Mouse (Mus musculus): ENCODE measurements around the gene Taf4.

Taf4 gene

GRCm38 (mm10) chr2:179884561-179884960 is 91.9 kb downstream of the Taf4 start:
- in situ Hi-C loops (cut with MboI; ENCODE audit: low pct_unique_long_range_greater_than_20kb in 1 of 2, low sequenced_read_pairs in 2 of 2, unreplicated experiment in 1 of 2): no loop called here

GRCm38 (mm10) chr2:179877551-179878215 is 98.8 kb downstream of the Taf4 start:
- in situ Hi-C loops (cut with MboI; ENCODE audit: low pct_unique_long_range_greater_than_20kb in 1 of 2, low sequenced_read_pairs in 2 of 2, unreplicated experiment in 1 of 2): no loop called here

- in situ Hi-C loops (cut with MboI; ENCODE audit: low pct_unique_long_range_greater_than_20kb in 1 of 2, low sequenced_read_pairs in 2 of 2, unreplicated experiment in 1 of 2): no loop called here
Observed at GRCm38 (mm10) chr2:179875147-179875546, 101.3 kb downstream of the Taf4 start.

- in situ Hi-C loops (cut with MboI; ENCODE audit: low pct_unique_long_range_greater_than_20kb in 1 of 2, low sequenced_read_pairs in 2 of 2, unreplicated experiment in 1 of 2): no loop called here
Observed at GRCm38 (mm10) chr2:179873315-179873714, 103.1 kb downstream of the Taf4 start.

GRCm38 (mm10) chr2:179872724-179873123 is 103.7 kb downstream of the Taf4 start:
- in situ Hi-C loops (cut with MboI; ENCODE audit: low pct_unique_long_range_greater_than_20kb in 1 of 2, low sequenced_read_pairs in 2 of 2, unreplicated experiment in 1 of 2): no loop called here

- in situ Hi-C loops (cut with MboI; ENCODE audit: low pct_unique_long_range_greater_than_20kb in 1 of 2, low sequenced_read_pairs in 2 of 2, unreplicated experiment in 1 of 2): loop anchor here in 1 of 2 experiments (10.0 kb wide), 1 partner anchor 435 kb away; no protein-coding TSS in a partner anchor
Observed at GRCm38 (mm10) chr2:179869871-179870270, 106.6 kb downstream of the Taf4 start.

- in situ Hi-C loops (cut with MboI; ENCODE audit: low pct_unique_long_range_greater_than_20kb in 1 of 2, low sequenced_read_pairs in 2 of 2, unreplicated experiment in 1 of 2): loop anchor here in 1 of 2 experiments (10.0 kb wide), 1 partner anchor 433 kb away; no protein-coding TSS in a partner anchor
Observed at GRCm38 (mm10) chr2:179867669-179868068, 108.8 kb downstream of the Taf4 start.

- in situ Hi-C loops (cut with MboI; ENCODE audit: low pct_unique_long_range_greater_than_20kb in 1 of 2, low sequenced_read_pairs in 2 of 2, unreplicated experiment in 1 of 2): loop anchor here in 1 of 2 experiments (10.0 kb wide), 1 partner anchor 430 kb away; no protein-coding TSS in a partner anchor
Observed at GRCm38 (mm10) chr2:179865097-179865496, 111.3 kb downstream of the Taf4 start.

- in situ Hi-C loops (cut with MboI; ENCODE audit: low pct_unique_long_range_greater_than_20kb in 1 of 2, low sequenced_read_pairs in 2 of 2, unreplicated experiment in 1 of 2): loop anchor here in 1 of 2 experiments (10.0 kb wide), 1 partner anchor 428 kb away; no protein-coding TSS in a partner anchor
Observed at GRCm38 (mm10) chr2:179863266-179863665, 113.2 kb downstream of the Taf4 start.

GRCm38 (mm10) chr2:179862676-179863075 is 113.8 kb downstream of the Taf4 start:
- in situ Hi-C loops (cut with MboI; ENCODE audit: low pct_unique_long_range_greater_than_20kb in 1 of 2, low sequenced_read_pairs in 2 of 2, unreplicated experiment in 1 of 2): loop anchor here in 1 of 2 experiments (10.0 kb wide), 1 partner anchor 428 kb away; no protein-coding TSS in a partner anchor
